Mouse (Mus musculus): ENCODE data around the gene Bin2.
"Not testable (repeated sequence)": the region's sequence is repeated elsewhere in the genome, so short reads cannot be mapped to it uniquely, and the experiment has no call there.

The Bin2 gene

DNA sequence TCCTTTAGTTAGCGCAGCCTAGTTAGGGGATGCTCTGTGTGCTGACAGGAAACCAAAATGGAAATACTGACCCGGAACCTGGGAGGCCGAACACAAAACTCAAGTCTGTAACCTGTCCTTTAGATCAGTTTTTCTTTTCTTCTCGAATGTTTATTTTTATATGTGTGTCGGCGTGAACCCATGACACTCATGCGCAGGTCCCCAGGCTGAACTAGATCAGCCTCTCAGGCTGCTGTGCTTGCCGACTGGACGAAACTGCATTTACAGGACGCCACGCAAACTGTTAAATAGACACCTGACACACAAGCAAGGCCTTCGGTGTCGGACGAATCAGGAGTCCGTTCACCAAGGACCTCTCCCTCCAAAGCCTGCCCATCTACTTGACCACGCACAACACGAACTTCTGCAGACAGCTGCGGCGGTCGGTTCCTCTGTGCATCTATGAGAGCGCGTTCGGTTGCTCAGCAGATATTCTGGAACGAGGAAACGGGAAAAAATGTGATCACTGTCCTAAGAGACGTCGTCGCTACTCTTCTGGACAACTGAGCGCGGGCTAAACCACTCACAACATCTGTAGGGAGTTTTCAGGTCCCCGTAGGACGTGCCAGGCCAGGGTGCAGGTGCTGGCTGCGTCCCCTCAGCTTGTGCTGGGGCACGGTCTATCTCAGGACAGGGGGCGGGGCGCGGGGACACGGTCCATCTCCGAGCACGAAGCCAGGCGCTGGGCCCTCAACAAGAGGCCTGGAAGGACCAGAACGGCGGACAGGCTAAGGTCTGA, 54.9 kb downstream of the Bin2 start:
- no peak for DNase-seq

- DNase-seq: peak; percentile 46 to 65
Observed at GRCm38 (mm10) chr15:100613584-100613983, 55.8 kb downstream of the Bin2 start.

DNA sequence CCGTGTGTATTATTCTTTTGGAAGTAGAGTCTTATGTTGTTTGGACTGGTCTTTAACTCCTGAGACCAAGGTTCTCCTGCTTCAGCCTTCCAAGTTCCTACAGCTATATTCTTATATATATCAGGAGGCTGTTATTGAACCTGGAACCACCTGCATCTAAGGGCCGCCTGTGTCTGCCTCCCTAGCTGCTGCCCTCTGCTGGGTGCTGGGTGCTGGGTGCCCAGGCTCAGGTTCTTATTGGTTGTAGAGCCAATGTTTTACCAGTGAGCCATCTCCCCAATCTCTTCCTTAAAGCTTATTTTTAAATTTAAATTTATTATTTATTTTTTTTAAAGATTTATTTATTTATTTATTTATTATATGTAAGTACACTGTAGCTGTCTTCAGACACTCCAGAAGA, 56.9 kb downstream of the Bin2 start:
- DNase-seq: peak in 1 of 2 experiments; percentile 60

- no peak for DNase-seq
Observed at GRCm38 (mm10) chr15:100611951-100612350, 57.4 kb downstream of the Bin2 start.

GRCm38 (mm10) chr15:100606677-100607076, 62.7 kb downstream of the Bin2 start:
- not testable (repeated sequence) for DNase-seq

DNA sequence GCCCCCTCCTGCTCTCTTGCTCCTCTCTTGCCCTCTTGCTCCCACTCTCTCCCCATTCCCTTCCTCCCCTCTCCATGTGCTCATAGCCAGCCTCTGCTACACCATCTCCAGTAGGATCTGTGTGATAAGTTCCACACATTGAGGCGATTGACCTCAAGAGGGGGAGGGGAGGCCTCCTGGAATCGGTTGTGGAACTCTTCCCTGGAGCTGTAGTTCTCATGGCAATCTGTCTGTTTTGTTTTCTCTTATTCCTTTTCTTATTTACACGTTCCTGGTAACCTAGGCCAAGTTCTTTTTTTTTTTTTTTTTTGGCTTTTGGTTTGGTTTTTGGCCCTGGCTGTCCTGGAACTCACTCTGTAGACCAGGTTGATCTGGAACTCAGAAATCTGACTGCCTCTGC, 67.7 kb downstream of the Bin2 start:
- no peak for DNase-seq

DNA sequence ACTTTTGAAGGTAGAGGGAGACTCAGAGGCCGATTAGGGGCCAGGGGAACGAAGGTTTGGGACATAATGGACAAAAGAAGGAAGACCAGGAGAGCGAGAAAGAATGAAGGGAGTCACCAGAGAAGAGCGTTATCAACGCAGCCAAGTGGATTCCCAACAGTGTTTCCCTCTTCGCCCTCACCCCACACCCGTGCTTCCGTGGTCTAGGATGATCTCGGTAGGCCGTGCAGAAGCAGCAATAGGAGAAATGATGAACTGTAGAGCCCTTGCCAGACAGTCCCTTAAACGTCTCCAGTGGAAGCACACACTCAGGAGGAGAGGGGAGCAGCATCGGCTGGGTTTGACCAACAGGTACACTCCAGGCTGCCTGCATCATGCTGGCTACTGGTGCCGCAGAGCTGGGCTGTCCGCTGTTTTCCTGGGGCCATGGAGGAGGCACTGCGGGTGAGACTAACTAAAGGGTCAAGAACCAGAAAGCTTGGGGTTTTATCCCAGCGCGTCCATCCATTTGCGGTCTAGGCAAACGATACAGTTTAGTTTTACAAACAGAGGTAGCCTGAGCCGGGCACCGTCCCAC, 68.6 kb downstream of the Bin2 start:
- DNase-seq: no peak

- peak; percentile 70 to 73 for DNase-seq
Observed at GRCm38 (mm10) chr15:100600047-100600695, 69.2 kb downstream of the Bin2 start.

GRCm38 (mm10) chr15:100599276-100600046, 69.9 kb downstream of the Bin2 start, which contains the start of gene Pou6f1:
Pou6f1 (minus strand) TSS chr15:100599984.
- DNase-seq: peak; percentile 33 to 57

DNA sequence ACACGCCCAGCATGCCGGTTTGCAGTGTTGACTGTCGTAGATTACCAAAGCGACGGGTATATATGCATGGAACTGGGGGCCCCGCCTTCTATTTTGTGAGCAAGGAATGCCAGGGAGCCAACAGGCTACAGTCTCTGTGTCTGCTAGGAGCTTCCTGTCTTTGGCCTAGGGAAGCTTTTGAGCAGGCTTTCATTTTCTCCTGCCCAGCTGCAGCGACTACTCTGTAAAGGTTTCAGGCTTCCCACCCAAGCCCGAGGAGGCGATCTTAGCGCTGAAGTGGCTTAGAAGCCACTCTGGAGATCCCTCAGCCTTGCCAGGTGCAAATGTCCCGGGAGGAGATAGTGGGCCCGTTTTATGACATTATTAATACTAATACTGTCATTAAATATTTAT, 70.5 kb downstream of the Bin2 start:
- DNase-seq: peak in 1 of 2 experiments; percentile 42

- no peak for DNase-seq
Observed at GRCm38 (mm10) chr15:100598287-100598882, 71.0 kb downstream of the Bin2 start.

- no peak for DNase-seq
Observed at GRCm38 (mm10) chr15:100592817-100593216, 76.5 kb downstream of the Bin2 start.
